Mouse (Mus musculus) brain, embryonic 14.5 days (tissue): ENCODE measurements around the gene Gpank1. TPM values are rescaled to one million over a fixed set of nuclear protein-coding genes. Genes with fewer than 3 reads are reported as not detected.
A peak's percentile ranks its signal among the peaks of the same experiment; 100 is the strongest.

Experiments
- DNase-seq: peaks from one replicate; pipeline ENCODE4 v3.0.0-alpha.2; 2011; ENCODE audit warnings: low read depth
- CTCF ChIP-seq: fragments of 200-500 bp; IDR thresholded peaks from 2 replicates; pipeline ENCODE4 v1.5.1; 2012; ENCODE audit warnings: inconsistent platforms, mild to moderate bottlenecking, moderate library complexity, borderline replicate concordance; ENCODE audit not compliant: insufficient read depth, insufficient read length; ENCODE audit errors: extremely low read depth
- POLR2A ChIP-seq: fragments of 200-500 bp; IDR thresholded peaks from 2 replicates; pipeline ENCODE4 v1.6.1; 2012; ENCODE audit warnings: mild to moderate bottlenecking, inconsistent platforms, borderline replicate concordance; ENCODE audit not compliant: poor library complexity, insufficient read depth, insufficient read length, severe bottlenecking; ENCODE audit errors: extremely low read depth
- polyA plus RNA-seq: library from polyadenylated mRNA; depleted of rRNA; stranded (reverse); fragments of >200 nt; gene quantifications from 2 replicates; pipeline ENCODE4 v1.2.3, GENCODE M21; 2012

Gene Gpank1
- polyA plus RNA-seq, 1 experiment: 21.4 TPM

DNA sequence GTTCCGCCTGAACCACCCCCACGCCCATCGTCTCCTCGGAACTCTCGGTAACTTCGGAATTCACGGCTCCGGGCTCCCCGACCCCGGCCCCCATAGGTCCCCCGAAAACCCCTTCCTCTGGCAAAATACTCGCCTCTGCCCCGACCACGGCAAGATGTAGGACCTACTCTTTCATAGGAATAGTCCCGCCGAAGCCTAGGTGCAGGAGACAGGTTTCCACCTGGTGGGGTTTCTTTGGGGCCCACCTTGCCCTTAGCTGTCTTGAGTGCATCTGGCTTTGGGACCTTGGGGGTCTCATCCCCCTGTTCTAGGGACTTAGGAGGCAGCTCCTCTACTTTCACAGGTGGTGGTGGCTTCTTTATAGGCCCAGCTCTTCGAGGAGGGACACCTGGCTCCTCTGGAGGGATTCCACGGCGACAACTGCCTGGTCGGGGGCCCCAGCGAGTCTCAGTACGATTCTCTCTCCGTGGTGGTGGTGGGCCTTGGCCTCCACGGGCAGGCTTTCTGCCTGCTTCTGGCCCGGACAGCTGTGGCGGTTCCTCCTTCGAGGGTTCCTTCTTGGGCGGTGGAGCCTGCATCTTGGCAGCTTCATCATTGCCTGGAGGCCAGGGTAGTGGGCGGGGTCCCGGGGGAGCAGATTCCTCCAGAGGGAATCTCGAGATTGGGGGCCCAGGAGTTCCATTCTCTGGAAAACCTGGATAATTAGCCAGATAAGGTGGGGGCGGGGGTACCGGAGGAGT is 35.4 kb downstream of the Gpank1 start:
- no peak for TF ChIP-seq CTCF
- no peak for TF ChIP-seq POLR2A

DNA sequence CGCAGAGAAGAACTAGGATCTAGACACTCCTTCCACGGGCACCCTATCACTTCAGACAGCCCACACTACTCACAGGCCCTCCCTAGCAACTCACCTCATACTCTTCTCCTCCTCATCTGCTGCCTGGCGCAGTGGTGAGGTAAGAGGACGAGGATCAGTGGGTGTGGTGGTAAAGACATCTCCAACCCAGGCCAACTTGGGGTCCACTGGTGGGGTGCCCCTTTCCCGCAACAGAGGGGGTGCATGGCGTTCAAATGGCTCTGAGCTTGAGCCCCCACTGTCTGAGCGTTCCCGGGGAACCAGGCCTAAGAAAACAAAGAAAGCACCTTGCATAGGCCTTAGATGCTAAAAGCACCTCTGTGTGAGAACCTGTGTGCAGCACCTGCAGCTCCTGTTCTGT is 36.0 kb downstream of the Gpank1 start:
- TF ChIP-seq POLR2A (no peak), CTCF (no peak)
- no peak for DNase-seq

More for the DNA sequence above, 35.4 kb downstream of the Gpank1 start:
- no peak for DNase-seq

DNA sequence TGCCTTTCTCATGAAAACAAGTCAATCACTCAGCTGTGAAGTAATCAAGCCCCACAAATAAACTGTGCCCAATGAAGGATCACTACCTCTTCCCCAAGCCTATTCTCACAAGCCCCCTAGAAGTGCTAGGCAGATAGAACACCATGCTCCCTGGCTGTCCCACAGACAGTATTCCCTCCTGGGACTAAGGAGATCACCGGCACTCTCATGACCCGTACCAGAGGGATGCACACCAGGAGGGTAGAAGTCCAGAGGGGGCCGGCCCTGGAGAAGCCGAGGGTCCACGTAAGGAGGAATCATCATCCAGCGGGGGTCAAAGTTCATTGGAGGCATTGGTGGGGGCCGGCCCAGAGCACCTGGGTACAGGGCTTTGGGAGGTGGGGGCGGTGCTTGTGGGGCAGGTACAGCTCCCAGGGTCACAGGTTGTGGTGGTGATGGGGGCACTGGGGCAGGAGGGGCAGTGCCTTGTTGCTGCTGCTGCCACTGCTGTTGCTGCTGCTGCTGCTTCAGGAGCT is 36.5 kb downstream of the Gpank1 start:
- no peak for TF ChIP-seq POLR2A
- no peak for TF ChIP-seq CTCF
- no peak for DNase-seq

DNA sequence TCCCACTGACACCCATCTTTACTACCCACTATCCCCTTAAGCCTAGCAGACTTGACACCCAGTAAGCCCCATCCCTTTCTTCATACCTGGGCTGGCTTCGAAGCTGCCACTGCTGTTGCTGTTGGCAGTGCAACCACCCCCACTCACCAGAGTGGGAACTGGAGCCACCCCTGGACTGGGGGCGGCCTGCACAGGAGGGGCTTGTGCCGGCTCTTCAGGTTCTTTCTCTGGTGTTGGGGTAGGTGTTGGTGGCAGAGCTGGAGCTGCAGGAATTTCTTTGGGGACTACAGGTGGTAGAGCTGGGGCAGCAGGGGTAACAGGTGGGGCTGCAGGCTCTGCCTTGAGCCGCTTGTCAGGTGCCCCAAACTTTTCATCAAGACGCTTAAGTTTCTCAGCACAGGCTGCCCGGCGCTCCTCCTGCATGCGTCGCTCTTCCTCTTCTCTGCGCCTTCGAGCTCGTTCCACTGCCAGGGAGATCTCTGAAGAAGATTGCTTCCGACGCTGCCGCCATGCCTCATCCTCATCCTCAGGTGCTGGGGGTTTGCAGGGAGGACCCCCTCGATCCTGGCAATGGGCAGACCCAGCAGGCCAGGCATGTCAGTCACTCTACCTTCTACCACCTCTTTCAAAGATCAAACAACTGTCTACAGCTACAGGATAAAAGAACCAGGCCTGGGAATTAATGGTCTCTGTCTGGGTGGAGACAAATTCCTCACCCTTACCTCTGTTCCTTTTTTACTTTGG is 37.8 kb downstream of the Gpank1 start:
- TF ChIP-seq CTCF (no peak), POLR2A (no peak)
- DNase-seq: no peak

DNA sequence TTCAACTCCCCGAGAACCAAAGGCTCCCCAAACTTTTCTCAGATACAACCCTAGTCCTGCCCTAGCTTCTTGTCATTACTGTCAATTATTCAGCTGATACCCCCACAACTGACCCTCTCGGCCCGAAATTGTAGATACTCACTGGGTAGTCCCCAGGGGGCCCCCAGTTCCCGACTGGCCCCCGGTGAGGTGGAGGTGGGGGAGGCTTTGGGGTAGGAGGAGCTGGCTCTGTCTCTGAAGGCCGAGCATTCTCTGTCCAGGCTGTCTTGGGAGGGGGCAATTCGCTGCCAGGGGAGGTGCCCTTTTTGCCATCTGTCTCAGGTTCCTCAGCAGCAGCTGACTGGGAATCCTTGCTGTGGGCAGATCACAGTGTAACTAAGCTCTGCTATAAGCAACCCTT is 38.4 kb downstream of the Gpank1 start:
- TF ChIP-seq POLR2A: no peak
- no peak for TF ChIP-seq CTCF
- no peak for DNase-seq

DNA sequence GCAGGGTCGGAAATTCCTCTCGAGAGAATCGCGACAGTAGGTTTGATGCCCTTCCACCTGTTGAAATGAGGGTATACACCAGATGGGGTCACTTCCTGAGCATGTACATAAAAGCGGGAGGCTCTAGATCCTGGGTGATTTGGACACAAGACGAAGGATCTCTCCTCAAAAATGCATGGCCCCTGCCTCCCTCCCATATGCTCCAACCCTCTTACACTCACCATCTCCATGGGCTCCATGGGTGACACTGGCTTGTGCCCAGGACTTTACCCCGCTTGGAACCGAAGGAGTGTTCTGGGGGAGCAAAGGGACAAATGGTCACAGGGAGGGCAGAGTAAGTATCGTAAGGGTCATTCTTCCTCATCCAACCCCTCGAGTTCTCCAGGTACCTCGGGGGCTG is 40.2 kb downstream of the Gpank1 start:
- DNase-seq: no peak

DNA sequence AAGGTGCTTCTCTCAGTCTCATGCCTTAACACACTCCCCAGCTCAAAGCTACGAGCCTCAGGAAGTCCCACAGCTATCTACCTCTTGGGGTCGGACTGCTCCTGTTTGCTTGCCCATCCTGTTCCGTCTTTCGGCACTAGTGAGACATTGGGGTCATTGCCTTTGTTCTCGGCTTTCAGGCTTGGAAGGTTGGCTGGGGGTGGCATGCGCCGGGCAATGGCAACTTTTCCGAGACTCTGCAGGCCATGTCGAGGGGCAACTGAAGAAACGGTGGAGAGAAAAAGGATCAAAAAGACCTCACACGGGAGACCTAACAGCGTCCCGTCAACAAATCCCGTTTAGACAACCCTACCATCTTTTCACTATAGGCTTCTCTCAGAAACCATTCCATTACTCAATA is 40.9 kb downstream of the Gpank1 start:
- no peak for DNase-seq
- TF ChIP-seq CTCF: no peak
- TF ChIP-seq POLR2A: no peak

More for the DNA sequence above, 40.2 kb downstream of the Gpank1 start:
- TF ChIP-seq CTCF: no peak
- no peak for TF ChIP-seq POLR2A

DNA sequence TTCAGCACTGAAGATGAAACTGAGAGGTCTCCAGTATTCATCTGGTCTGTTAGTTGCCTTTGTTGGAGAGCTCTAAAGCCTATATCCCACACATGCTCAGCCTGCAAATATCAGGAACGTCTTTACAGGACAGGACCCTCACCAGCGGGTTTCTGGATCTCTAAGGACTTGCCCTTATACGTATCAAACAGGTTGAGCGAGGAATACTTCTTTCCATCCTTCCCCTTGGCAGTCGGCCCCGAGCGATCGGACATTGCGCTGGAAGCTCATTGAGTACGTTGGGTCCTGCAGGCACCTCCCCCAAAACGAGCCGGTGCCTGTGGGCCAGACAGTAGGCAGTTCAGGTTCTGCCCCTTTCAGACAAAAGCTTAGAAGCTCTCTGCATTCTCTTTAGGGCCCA is 41.5 kb downstream of the Gpank1 start:
- no peak for DNase-seq
- TF ChIP-seq CTCF (no peak), POLR2A (no peak)

DNA sequence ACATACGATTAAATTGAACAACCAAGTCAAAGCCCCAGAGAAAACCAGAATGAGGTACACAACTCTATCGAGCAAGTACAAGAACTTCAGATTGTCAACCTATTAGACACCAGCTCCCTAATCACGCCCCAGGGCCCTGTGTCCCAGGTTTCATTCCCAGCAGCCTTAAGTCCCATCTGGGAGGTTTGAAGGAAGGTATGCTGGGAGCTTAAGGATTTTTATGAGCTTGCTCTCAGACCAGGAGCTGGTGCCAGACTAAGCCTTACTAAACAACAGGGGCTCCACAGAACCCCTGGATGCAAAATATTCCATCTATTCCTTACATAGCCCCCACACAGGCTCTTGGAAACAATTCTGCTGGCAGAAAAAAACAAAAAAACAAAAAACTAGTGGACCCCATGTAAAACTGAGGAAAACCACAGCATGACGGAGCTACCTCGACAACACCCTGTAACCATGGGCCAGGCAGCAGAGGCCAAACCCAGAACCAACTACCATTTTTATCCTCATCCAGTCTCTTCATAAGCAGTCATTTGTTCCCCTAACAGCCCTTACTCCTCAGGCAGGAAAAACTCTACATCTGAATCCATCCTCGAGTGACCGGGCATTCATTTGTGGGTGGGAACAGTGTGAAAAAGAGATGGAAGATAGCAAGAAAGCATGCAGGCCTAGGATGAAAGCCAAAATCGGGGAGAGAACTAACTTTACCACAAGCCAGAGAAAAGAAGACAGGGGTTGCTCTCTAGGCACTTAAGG is 42.2 kb downstream of the Gpank1 start:
- DNase-seq: peak; percentile 28
- TF ChIP-seq CTCF (no peak), POLR2A (no peak)

DNA sequence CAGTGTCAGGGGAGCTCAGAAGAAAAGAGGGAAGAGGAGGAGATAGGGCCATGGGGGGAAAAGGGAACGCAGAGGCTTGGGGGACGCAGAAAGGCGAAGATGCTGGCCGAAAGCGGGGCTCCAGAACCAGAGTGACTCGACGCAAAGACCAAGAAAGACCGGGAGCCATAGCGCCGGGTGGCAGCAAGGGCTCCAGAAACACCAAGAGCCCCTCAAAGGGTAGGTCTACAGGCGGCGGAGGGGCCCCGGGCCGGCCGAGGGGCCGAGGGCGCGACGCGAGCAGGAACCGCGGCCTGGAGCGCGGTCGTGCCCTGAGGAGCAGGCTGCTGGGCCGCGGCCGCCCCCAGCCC is 42.9 kb downstream of the Gpank1 start:
- TF ChIP-seq CTCF: no peak
- TF ChIP-seq POLR2A: no peak

More for the DNA sequence above, 42.9 kb downstream of the Gpank1 start:
- DNase-seq: peak; percentile 20
